Mouse (Mus musculus) ovary, postnatal 14 days (tissue): ENCODE results near the gene Stk19.
"Not testable (repeated sequence)": the region's sequence is repeated elsewhere in the genome, so short reads cannot be mapped to it uniquely, and the experiment has no call there.

Experiments
- DNase-seq: peaks from one replicate; pipeline ENCODE4 v3.0.0; 2022; ENCODE audit warnings: low spot score

Gene Stk19

GRCm38 (mm10) chr17:34840736-34841307 lies 4.1 kb upstream of the Stk19 start:
- no peak for DNase-seq

GRCm38 (mm10) chr17:34838785-34839184 lies 2.0 kb upstream of the Stk19 start:
- no peak for DNase-seq

DNA sequence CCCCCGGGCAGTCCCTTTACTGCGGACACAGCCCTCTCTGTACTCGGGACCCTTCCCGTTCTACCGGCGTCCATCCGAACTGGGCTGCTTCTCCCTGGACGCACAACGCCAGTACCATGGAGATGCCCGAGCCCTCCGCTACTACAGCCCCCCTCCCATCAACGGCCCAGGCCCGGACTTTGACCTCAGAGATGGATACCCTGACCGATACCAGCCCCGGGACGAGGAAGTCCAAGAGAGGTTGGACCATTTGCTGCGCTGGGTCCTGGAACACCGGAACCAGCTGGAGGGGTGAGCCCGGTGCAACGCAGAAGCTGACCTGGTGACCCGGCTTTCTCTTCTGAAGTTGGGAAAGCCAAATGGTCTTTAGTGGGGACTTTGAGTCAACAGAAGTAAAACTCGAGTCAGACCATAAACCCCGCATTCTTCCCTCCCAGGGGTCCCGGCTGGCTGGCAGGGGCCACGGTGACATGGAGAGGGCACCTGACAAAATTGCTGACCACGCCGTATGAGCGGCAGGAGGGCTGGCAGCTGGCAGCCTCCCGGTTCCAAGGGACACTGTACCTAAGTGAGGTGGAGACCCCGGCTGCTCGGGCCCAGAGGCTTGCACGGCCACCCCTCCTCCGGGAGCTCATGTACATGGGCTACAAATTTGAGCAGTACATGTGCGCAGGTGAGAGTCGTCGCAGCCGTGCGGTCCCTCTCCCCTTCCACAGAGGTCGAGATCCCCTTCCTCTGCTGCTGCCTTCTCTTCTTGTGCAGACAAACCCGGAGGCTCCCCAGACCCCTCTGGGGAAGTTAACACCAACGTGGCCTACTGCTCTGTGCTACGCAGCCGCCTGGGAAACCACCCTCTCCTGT lies 949 bp upstream of the Stk19 start:
- no peak for DNase-seq

GRCm38 (mm10) chr17:34836155-34836855 lies 440 bp downstream of the Stk19 start:
- DNase-seq: no peak

DNA sequence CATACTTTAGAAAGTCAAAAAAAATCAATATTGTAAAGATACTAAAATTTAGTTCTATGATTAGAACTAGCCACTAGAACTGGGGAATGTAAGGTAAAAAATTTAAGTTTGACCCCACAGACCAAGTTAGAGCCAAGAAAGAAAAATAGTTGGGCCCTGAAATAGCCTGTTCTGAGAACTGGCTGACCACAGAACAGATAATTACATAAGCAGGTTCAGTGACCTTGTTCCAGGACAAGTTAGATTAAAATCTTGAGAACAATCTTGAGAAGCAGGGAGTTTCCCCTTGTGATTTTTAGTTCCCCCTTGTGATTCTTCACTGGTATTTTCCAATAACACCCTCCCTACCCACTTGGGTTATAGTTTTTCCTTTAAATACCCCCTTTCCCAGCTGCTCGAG lies 6.0 kb downstream of the Stk19 start:
- not testable (repeated sequence) for DNase-seq

GRCm38 (mm10) chr17:34814818-34815370 lies 21.9 kb downstream of the Stk19 start:
- no peak for DNase-seq

DNA sequence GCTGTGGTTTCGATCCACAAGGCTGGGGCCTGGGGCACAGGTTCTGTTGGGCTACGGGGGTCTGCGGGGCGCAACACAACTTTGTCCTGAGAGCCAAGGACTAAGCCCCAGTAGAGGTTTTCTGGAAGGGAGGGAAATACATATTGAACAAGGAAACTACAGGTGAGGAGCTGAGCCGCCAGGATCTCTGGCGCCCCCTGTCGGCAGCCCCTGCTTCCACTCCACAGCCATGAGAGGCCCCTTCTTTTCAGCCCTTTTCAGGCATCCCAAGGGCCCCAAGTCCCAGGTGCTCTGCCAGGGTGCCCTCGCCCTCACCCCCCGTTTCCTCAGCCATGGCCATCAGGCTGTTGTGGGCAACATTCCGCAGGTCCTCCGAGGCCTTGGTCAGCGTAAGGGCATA lies 23.0 kb downstream of the Stk19 start:
- peak; percentile 28 for DNase-seq

DNA sequence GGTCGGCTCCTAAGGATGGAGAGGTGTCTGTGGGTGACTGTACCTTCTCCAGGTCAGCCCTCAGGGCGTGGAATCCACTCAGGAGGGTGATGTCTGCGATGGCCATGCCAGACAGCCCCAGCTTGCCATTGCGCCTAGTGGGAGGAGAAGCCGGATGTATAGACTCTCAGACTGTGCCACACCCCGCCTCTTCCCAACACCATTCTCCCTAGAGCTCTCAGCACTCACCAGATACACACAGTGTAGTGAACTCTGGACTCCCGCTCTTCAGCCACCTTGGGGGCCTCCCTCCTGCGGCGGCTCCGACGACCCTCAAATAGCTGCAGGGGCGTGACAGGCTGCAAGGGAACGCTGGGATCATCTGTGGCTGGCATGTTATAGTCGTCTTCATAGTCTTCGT lies 25.5 kb downstream of the Stk19 start:
- no peak for DNase-seq

DNA sequence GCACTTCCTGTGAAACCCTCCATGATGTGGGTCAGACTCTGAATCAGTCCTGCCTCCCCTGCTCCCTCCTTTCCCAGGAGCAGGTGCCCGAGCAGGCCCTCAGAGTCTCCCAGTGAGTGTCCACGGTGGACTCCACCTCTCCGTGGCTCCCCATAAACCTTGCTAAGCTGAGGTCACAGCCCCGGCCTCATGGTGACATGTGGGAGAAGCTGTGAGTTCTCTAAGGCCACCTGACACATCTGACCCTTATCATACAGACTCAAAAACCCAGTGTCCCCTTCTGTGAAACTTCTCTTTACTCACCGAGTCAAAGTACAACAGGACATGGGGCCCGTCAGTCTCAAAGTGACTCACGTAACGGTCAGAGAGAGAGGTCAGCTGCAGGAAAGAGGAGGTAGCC lies 25.9 kb downstream of the Stk19 start:
- DNase-seq: not testable (repeated sequence)

DNA sequence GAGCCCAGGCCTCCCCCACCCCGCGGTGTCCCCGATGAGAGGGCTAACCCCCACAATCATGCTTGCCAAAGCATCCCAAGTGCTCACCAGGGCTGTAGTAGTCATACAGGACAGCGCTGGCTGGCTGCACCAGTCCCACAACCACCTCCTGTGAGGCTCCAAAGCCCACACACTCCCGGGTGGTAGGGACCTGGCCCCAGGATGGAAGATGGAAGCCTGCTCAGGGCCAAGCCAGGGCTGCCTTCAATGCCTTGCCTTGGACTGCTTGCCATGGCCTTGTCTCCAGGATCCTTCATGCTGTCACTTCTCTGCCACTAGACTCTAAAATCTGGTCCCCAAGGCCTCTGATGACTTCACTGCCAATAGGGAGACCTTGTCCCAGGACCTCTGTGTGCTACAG lies 26.3 kb downstream of the Stk19 start:
- DNase-seq: not testable (repeated sequence)

- no peak for DNase-seq
These were observed 28.0 kb downstream of the Stk19 start for GRCm38 (mm10) chr17:34808599-34809205.

DNA sequence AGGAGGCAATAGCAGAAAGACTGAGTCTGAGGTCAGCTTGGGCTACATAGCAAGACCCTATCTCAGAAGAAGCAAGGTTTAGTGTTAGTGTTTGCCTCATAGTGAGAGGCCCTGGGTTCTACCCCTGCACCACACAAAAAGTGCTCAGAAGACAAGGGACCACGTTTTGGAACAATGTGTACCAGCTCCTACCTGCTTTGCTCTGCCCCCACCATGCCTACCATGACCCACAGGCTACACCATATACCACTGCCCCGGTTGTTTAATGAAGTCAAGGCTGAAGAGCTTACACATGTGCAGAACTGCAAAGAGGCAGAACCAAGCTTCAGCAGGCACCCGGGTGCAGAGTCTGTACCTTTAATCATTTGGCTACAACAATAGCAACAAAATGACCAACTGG lies 29.6 kb downstream of the Stk19 start:
- DNase-seq: no peak

- DNase-seq: no peak
These were observed 31.7 kb downstream of the Stk19 start for GRCm38 (mm10) chr17:34804871-34805562.

- DNase-seq: not testable (repeated sequence)
These were observed 32.4 kb downstream of the Stk19 start, which contains the start of gene Cyp21a1 for GRCm38 (mm10) chr17:34804301-34804700. TSS of gene Cyp21a1 (minus strand) at chr17:34804561.

DNA sequence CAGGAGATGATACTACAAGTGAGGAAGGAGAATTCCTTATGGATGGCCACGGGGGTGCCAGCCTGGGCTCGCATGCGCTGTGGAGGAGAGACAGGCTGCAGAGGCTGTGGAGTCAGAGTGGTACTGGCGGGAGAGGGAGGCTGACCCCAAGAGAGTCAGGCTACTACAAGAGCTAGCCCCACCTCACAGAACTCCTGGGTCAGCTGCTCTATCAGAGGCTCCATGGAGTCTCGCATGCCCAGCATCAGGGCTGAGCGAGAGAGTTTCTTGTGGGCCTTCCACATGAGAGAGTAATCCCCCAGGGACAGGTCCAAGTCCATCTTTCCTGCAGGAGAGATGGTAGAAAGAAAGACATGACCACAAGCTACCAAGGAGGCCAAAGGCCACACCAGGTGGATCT lies 33.4 kb downstream of the Stk19 start:
- not testable (repeated sequence) for DNase-seq

DNA sequence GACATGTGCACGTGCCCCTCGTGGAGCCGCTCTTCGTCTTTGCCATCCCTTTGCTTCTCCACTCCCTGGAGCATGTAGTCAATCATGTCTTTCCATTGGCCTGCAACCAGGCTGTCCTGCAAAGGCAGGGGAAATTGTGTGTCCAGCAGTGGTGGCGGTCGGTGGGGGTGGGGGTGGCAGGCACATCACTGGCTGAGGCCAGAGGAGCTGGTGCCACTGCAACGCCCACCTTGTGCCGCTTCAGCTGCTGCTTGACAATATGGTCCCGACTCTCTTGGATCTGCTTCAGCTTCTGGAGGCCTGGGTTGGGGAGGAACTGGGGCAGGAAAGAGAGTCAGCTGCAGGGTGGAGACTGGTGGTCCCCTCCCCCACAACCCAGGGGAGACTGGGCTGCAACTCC lies 34.0 kb downstream of the Stk19 start:
- DNase-seq: not testable (repeated sequence)

GRCm38 (mm10) chr17:34800781-34801305 lies 35.9 kb downstream of the Stk19 start:
- DNase-seq: not testable (repeated sequence)

- DNase-seq: no peak
These were observed 37.2 kb downstream of the Stk19 start for GRCm38 (mm10) chr17:34799531-34799925.

- DNase-seq: no peak
These were observed 37.7 kb downstream of the Stk19 start for GRCm38 (mm10) chr17:34798866-34799530.

DNA sequence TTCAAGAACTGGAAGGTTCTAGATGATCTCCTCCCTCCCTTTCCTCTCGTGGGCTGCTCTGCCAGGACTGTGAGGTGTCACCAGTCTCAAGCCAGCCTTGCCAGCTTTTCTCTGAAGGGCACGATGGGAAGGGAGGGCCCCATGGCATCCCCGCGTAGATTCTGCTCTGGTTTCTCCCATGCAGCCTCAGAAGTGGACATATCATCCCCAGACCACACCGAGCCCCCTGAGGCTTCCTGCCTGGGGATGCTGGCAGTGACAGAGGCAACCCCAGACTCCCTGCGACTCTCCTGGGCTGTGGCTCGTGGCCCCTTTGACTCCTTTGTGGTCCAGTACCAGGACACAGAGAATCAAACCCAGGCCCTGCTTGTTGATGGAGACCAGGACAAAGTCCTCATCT lies 38.7 kb downstream of the Stk19 start:
- DNase-seq: not testable (repeated sequence)
